Mouse (Mus musculus): ENCODE measurements around the gene Tmc2.

- TF ChIP-seq CTCF (IDR thresholded peaks at IDR 0.05; ENCODE audit: low read depth) (no peak), EP300 (optimal IDR thresholded peaks at IDR 0.05) (no peak)
Observed at GRCm38 (mm10) chr2:130171674-130172073, 23.3 kb upstream of the Tmc2 start.

All from stomach, postnatal 0 days (tissue).